Mouse (Mus musculus) limb, embryonic 14.5 days (tissue): ENCODE data around the gene Grip1. TPM values are rescaled to one million over a fixed set of nuclear protein-coding genes. Genes with fewer than 3 reads are reported as not detected.

Experiments used
- ATAC-seq: fragments of 200-750 bp; cut with Nextera tagmentation; 2 replicates; pipeline ENCODE4 v1.8.0; 2017; ENCODE audit warnings: low read depth, moderate number of reproducible peaks, moderate TSS enrichment; ENCODE audit not compliant: low FRiP score
- DNase-seq: peaks from one replicate; pipeline ENCODE4 v3.0.0-alpha.2; 2015; ENCODE audit warnings: low spot score
- H3K27ac ChIP-seq: fragments of 300-500 bp; sonication (generic); replicated peaks from 2 replicates; pipeline ENCODE4 v1.5.1; 2014; ENCODE audit warnings: low read depth, mild to moderate bottlenecking, low read length, moderate library complexity, mixed read lengths
- H3K27me3 ChIP-seq: fragments of 300-500 bp; sonication (generic); 2 replicates; pipeline ENCODE4 v1.6.1; 2014; ENCODE audit warnings: low read length, mixed read lengths; ENCODE audit not compliant: control insufficient read depth, insufficient read depth
- H3K36me3 ChIP-seq: fragments of 300-500 bp; sonication (generic); 2 replicates; pipeline ENCODE4 v1.6.1; 2014; ENCODE audit warnings: mild to moderate bottlenecking, low read length, moderate library complexity, mixed read lengths; ENCODE audit not compliant: control insufficient read depth, insufficient read depth
- H3K4me1 ChIP-seq: fragments of 300-500 bp; sonication (generic); 2 replicates; pipeline ENCODE4 v1.6.1; 2014; ENCODE audit warnings: antibody characterized with exemption, low read length, mixed read lengths; ENCODE audit not compliant: control insufficient read depth, insufficient read depth
- H3K4me2 ChIP-seq: fragments of 300-500 bp; sonication (generic); replicated peaks from 2 replicates; pipeline ENCODE4 v1.6.1; 2014; ENCODE audit warnings: low read depth, mild to moderate bottlenecking, low read length, moderate library complexity; ENCODE audit not compliant: severe bottlenecking
- H3K4me3 ChIP-seq: fragments of 300-500 bp; sonication (generic); replicated peaks from 2 replicates; pipeline ENCODE4 v1.5.1; 2014; ENCODE audit warnings: low read length
- H3K9ac ChIP-seq: fragments of 300-500 bp; sonication (generic); 2 replicates; pipeline ENCODE4 v1.6.1; 2014; ENCODE audit warnings: mild to moderate bottlenecking, low read depth, low read length, moderate library complexity; ENCODE audit not compliant: severe bottlenecking
- H3K9me3 ChIP-seq: fragments of 300-500 bp; sonication (generic); 2 replicates; pipeline ENCODE4 v1.6.1; 2016; ENCODE audit warnings: low read length; ENCODE audit not compliant: control insufficient read depth
- POLR2A ChIP-seq: fragments of 200-500 bp; IDR thresholded peaks from 2 replicates; pipeline ENCODE4 v1.8.0; 2012; ENCODE audit warnings: inconsistent platforms, mild to moderate bottlenecking, moderate library complexity, borderline replicate concordance; ENCODE audit not compliant: insufficient read depth, insufficient read length; ENCODE audit errors: extremely low read depth
- WGBS: fragments of 180-500 bp; shearing (Covaris S2); extraction: QIAGEN DNeasy Blood & Tissue Kit; methylation state at CpG from one replicate; pipeline ENCODE4 v1.1.7; 2014; 5-methylcytosine and 5-hydroxymethylcytosine counted together
- polyA plus RNA-seq, 2 experiments: library from polyadenylated mRNA; depleted of rRNA in 1 of 2; stranded (reverse) in 1 of 2; unstranded in 1 of 2; fragments of >200 nt; fragmentation: Nextera tagmentation in 1 of 2; extraction: Ambion mirVana in 1 of 2; gene quantifications; 2 replicates each; pipeline versions ENCODE4 v1.2.1 to v1.2.3; 2012 to 2014

Gene Grip1
- polyA plus RNA-seq, 2 experiments = 5.9 to 7.6 TPM

DNA sequence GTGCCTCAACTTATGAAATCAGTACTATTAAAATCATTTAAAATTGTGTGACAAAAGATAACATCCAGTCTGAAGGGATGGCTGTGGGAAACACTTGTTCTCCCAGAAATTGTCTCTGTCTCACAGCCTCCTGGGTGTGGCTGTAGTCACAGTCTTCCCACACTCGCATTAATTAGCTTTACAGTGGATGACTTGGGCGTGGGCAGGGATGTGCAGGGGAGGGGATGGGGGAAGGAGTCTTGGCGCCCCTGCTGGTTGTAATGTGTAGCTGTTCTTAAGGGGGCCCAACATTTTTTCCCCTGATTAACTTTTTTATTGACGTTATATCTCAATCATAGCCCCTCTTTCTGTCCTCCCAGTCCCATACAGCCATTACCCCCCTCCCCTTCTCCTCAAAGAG lies 360.5 kb downstream of the Grip1 start:
- ATAC-seq (no peak), DNase-seq (no peak)
- H3K4me1 ChIP-seq = peaks cover 4% of the 10 kb centered on the region
- 75% methylated on average over 4 of the region's 4 CpGs for WGBS
- H3K9me3 ChIP-seq = no peaks in the 10 kb centered on the region
- H3K27me3 ChIP-seq = no peaks in the 10 kb centered on the region
- H3K27ac ChIP-seq = no peak overlapping the region
- TF ChIP-seq POLR2A = no peak
- no peaks in the 10 kb centered on the region for H3K36me3 ChIP-seq
- no peak overlapping the region for H3K4me3 ChIP-seq
- H3K9ac ChIP-seq = no peak overlapping the region
- no peak overlapping the region for H3K4me2 ChIP-seq

DNA sequence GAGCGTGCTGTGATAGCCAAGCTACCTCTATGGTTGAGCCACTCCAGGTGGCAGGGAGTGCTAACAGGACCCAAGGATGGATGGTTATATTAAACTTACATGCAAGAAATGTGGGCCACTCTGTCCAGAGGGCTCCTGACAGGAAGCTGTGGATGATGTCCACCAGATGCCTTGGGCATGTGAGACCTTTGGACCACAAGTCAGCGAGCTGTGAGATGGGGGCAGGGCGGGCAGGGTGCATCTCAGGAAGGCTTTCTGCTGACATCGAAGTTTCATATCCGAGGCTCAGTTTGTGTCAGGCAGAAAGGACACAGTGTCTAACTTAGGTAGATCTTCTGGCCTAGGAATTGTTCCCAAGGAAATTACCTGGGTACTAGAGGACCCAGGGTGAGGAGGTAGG lies 362.4 kb downstream of the Grip1 start:
- Histone ChIP-seq H3K36me3 (no peaks in the 10 kb centered on the region), H3K27ac (no peak overlapping the region), H3K4me1 (peaks cover 12% of the 10 kb centered on the region), H3K9ac (no peak overlapping the region), H3K9me3 (no peaks in the 10 kb centered on the region), H3K4me2 (no peak overlapping the region), H3K4me3 (no peak overlapping the region), H3K27me3 (no peaks in the 10 kb centered on the region)
- no peak for ATAC-seq
- no peak for TF ChIP-seq POLR2A
- DNase-seq = no peak
- 70% methylated on average over 5 of the region's 5 CpGs for WGBS

DNA sequence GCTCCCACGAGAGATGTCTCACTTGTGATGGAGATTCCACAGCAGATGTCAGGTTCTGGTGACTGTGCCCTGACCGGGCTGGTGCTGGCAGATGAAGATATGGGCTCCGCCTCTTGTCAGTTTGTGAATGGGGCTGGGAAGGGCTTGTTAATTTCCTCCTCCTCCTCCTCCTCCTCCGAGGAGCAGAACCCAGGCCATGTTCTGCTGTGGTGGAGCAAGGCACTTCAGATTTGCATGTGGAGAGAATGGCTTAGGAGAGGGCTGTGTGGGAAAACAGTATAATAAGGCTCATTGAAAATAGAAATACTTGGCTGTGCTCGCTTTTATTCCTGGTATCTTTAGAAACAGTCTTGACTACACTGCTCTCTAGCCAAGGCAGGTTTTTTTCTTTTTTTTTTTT lies 364.8 kb downstream of the Grip1 start:
- H3K36me3 ChIP-seq = no peaks in the 10 kb centered on the region
- ATAC-seq (no peak), DNase-seq (no peak)
- H3K4me3 ChIP-seq = no peak overlapping the region
- peaks cover 12% of the 10 kb centered on the region for H3K4me1 ChIP-seq
- H3K9me3 ChIP-seq = no peaks in the 10 kb centered on the region
- no peak overlapping the region for H3K4me2 ChIP-seq
- H3K27me3 ChIP-seq = no peaks in the 10 kb centered on the region
- H3K27ac ChIP-seq = no peak overlapping the region
- 43% methylated on average over 5 of the region's 5 CpGs for WGBS
- no peak for TF ChIP-seq POLR2A
- H3K9ac ChIP-seq = no peak overlapping the region

DNA sequence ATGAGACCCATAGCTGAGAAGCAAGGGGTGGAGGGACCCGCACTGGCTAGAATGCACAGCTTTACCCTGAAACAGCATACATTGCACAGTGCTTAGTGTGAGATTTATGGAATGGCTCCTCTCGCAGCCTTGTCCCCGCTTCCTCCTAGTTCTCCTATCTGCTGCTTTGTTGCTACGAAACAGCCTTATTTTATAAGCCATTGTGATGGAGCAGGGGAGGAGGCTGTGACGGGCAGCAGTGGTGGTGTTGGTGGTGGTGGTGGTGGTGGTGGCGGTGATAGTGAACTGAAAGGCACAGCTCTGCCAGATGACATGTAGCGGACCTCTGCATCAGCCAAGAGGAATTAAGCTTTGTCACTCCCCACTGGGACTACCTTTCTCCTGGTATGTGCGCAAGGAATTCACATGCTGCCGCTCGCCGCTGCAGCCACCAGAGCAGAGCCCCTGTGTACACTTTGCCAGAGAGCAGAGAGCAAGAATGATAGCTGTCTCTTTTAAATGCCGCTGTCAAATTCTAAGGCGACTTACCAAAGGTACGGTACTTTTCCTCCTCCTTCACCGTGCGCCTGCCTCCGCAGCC lies 365.6 kb downstream of the Grip1 start:
- Histone ChIP-seq H3K9ac (0 out of 2 replicates have a peak overlapping the region, but pooled peaks have one; percentile 7), H3K4me3 (peak overlapping the region; percentile 26), H3K36me3 (no peaks in the 10 kb centered on the region), H3K27me3 (no peaks in the 10 kb centered on the region), H3K4me2 (peak overlapping the region; percentile 51), H3K27ac (0 out of 2 replicates have a peak overlapping the region, but pooled peaks have one; percentile 2), H3K4me1 (peaks cover 12% of the 10 kb centered on the region), H3K9me3 (no peaks in the 10 kb centered on the region)
- DNase-seq (peak; percentile 10), ATAC-seq (peak; percentile 34)
- WGBS = 20% methylated on average over 17 of the region's 17 CpGs
- no peak for TF ChIP-seq POLR2A

DNA sequence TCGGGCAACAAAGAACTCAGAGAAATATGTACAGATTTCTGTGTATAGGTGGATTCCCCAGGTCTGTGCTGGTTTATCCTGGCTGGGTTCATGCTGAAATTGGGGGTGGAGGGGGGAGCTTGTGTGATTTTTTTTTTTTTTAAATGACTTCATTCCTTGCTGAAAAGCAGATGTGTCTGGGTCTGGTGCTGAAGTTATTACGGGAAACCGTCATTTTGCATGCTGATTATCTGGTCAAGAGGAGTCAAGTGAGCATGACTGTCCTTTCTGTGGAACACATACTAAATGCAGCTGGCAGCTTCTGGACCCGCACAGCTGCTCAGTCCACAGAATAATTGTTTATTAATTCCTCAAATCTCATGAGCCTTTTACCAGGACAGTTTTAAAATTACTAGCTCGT lies 366.1 kb downstream of the Grip1 start:
- Histone ChIP-seq H3K4me2 (peak overlapping the region; percentile 51), H3K36me3 (no peaks in the 10 kb centered on the region), H3K9ac (0 out of 2 replicates have a peak overlapping the region, but pooled peaks have one; percentile 7), H3K27me3 (no peaks in the 10 kb centered on the region), H3K27ac (0 out of 2 replicates have a peak overlapping the region, but pooled peaks have one; percentile 2), H3K9me3 (no peaks in the 10 kb centered on the region), H3K4me1 (peaks cover 12% of the 10 kb centered on the region), H3K4me3 (peak overlapping the region; percentile 26)
- 21% methylated on average over 5 of the region's 5 CpGs for WGBS
- ATAC-seq (peak; percentile 37; the same call in 1 of the 2 replicates), DNase-seq (peak; percentile 37)
- no peak for TF ChIP-seq POLR2A

DNA sequence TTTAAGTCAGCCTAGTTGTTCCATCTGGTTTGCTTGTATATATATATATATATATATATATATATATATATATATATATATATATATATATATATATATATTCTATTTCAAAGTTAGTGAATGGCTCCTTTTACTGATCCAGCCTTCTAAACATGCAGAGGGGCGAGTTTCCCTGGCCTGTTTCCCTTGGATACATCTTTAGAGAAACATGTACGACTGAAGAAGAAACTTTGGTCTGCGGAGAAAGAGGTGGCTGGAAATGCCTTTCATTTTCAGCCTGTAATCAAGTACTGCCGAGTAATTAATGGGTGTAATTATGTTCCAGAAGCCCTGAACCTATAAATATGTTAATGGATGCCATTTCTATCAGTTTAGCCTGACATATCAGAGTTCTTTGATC lies 366.8 kb downstream of the Grip1 start:
- 43% methylated on average over 4 of the region's 4 CpGs for WGBS
- ATAC-seq (no peak), DNase-seq (no peak)
- Histone ChIP-seq H3K36me3 (no peaks in the 10 kb centered on the region), H3K27me3 (no peaks in the 10 kb centered on the region), H3K9ac (no peak overlapping the region), H3K27ac (no peak overlapping the region), H3K4me3 (no peak overlapping the region), H3K4me2 (no peak overlapping the region), H3K9me3 (no peaks in the 10 kb centered on the region), H3K4me1 (peaks cover 12% of the 10 kb centered on the region)
- no peak for TF ChIP-seq POLR2A
